Mouse (Mus musculus) thymus, postnatal 4 days (tissue): ENCODE measurements at regions not wholly inside any gene's neighbourhood (a gene's known extent, or its start where the extent isn't known, plus 50 kb on each side); places are given as distances from the start of the nearest gene placed in this dataset.
"Not testable (repeated sequence)": the region's sequence is repeated elsewhere in the genome, so short reads cannot be mapped to it uniquely, and the experiment has no call there.

ENCODE experiments used
- DNase-seq: peaks from one replicate; pipeline ENCODE4 v3.0.0; 2021

- DNase-seq = peak; percentile 28
Observed at GRCm38 (mm10) chr9:25655767-25656513, 174.6 kb downstream of the Eepd1 start.

DNA sequence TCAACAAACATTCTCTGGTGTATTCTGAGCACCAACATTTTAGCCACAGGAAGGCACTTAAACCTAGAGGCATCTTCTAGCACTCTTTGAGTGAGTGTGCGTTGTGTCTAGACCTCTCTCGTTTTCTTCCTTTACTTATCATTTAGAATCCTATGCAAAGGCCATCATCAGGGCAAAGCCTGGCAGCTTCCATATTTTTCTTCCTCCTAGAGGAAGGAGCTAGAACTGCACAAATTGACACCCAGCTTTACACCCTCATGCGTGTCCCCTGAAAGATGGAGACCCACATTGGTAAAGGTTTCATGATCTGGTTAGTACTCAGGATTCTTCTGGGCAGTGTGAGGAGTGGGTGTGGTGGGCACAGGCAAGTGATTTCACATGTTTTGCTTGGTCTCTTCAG lies 175.2 kb downstream of the Eepd1 start:
- DNase-seq = no peak

- DNase-seq = no peak
Observed at GRCm38 (mm10) chr9:25683635-25684333, 202.4 kb downstream of the Eepd1 start.

DNA sequence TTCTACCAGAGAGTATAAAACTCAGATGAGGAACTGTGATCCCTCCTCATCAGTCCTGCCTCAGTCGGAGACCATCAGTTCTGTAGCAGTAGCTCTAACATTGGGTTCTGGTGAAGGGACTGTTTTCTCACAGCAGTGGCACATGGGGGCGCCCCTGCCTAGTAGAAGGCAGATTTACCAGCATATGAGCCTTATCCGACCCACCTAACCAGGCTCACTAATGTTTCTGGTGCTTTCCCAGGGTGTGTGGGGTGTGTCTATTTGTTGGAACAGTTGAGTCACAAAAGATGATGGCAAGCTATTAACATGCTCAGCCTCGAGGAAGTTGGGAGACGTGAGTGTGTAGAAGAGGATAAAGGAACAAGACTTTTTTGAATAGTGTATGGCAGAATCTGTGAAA lies 212.3 kb downstream of the Eepd1 start:
- peak; percentile 5 for DNase-seq

DNA sequence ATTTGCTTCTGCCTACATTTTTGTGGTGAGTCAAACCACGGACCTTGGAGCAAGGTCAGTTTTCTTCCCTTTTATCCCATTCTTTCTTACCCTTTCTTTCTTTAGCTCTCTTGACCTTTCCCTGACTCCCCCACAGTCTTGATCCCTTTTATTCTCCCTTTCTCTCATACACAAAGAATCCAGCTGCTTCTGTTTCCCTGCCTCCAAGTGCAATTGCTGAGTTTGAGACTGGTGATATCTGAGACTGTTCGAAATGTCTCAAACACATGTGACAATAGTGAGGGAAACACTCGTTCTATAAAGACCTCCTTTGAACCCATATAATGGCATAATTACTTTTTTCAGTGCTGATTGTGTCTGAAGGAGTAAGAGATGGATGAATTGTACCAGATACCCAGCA lies 213.7 kb downstream of the Eepd1 start:
- no peak for DNase-seq

DNA sequence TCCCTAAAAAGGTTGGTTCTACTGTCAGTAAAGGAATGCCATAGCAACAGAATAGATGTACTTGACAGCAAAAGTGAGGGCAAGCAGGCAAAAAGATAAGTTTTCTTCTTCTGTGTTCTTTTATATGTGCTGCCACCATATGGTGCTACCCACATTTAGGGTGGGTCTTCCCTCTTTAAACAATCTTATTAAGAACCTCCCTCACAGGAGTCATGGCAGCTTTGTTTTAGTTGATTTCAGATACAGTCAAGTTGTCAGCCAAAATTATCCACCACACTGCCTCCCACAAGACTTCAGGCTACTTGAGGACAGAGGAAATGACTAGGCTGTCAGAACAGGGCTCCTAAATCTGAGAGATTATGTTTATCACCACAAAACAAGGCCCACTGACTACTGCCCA lies 232.3 kb downstream of the Eepd1 start:
- DNase-seq = no peak

DNA sequence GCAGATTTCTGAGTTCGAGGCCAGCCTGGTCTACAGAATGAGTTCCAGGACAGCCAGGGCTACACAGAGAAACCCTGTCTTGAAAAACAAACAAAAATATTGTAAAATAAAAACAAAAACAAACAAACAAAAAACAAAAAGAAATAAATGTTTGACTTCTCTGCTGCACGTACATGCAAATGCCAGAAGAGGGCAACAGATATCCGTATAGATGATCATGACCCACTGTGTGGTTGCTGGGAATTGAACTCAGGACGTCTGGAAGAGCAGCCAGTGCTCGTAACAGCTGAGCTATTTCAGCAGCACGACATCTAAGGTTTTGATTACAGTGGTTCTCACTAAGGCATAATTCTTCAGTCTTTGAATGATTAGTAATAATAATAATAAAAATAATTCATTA lies 262.8 kb downstream of the Eepd1 start:
- no peak for DNase-seq

- no peak for DNase-seq
Observed at GRCm38 (mm10) chr9:25751138-25751537, 269.8 kb downstream of the Eepd1 start.

GRCm38 (mm10) chr9:25773899-25774298 lies 292.6 kb downstream of the Eepd1 start:
- no peak for DNase-seq

GRCm38 (mm10) chr9:25782631-25783030 lies 301.3 kb downstream of the Eepd1 start:
- DNase-seq = no peak

DNA sequence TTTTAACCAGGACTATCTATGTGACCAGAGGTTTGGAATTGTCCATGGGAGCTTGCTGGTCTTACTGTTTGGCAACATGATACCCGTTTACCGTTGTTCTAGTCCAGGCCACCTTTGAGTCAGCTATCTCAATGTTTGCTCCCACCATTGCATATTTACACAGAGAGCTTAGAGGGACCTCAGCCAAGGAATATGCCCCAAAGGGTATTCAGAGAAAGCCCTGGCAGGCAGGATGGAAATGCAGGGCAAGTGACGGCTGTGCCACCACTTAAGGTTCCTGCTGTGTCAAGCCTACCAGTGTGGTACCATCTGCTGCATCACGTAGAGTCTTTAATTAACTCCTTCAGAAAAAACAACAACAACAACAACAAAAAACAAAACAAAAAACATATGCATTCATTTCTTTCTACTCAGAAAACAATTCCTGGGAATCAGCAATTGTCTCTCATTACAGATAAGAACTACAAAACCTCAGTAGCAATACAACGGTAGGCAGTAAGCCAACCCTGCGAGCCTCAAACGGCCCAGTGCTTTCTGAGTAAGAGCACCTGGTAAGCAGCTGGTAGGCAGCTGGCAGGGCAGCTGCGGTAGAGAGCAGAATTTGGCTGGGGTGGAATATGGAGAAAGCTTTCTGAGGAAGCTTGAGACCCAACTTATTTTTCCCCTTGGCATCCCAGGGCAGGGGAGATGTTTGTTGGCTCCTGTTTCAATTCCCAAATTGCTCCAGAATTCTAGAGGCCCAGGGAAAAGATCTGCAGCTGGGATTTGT lies 314.0 kb downstream of the Eepd1 start:
- no peak for DNase-seq

DNA sequence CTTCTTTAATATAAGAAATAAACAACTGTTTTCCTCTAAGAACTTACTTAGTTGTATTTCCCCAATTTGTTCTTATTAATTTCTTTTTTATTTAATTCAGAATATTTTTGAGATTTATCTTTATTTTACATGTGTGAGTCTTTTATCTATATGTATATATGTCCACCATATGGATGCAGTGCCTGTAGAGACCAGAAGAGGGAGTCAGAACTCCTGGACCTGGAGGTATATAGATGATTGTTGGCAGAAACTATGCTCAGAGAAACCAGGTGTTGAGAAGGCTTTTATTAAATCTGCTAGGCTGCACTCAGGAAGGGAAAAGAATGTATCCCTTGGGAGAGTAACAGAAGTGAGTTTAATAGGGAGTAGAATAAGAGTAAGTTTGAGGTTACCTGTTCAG lies 328.2 kb downstream of the Eepd1 start:
- DNase-seq = no peak

GRCm38 (mm10) chr9:25833295-25833694 lies 351.9 kb downstream of the Eepd1 start:
- no peak for DNase-seq

- DNase-seq = not testable (repeated sequence)
Observed at GRCm38 (mm10) chr9:25849914-25850313, 368.6 kb downstream of the Eepd1 start.

- not testable (repeated sequence) for DNase-seq
Observed at GRCm38 (mm10) chr9:25850608-25851007, 369.3 kb downstream of the Eepd1 start.

DNA sequence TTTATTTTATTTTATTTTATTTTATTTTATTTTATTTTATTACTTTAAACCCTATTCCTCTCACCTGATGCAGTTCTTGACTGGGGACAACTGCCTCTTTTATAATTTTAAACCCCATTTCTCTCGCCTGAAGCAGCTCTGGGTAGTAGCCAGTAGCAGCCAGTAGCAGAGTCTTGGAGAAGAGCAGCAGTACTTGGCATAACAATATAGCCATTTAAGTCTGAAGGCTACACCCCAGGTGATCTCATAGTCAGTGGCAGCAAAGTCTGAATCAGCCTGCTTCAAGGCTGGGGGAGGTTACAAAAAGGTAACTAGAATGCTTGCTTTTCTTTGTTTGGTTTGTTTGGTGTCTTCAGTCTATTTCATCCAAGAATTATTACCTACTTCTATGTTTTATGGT lies 373.2 kb downstream of the Eepd1 start:
- no peak for DNase-seq

DNA sequence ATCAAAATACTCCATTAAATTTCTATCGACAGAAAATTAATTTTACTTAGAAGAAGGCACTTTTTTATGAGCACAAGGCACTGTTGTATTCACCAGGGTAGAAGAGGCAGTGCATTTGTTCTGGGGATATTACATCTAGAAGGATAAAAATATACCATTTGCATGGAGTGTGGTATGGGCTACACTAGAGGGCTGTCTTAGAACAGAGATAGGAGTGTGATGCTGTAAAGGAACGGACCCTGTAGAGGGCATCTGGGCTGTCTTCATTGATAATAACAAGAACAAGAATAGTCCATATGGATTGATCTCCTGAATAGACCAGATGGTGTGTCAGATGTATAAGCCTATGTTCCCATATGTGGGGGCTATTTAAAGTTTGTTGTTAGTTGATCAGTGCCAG lies 388.9 kb downstream of the Eepd1 start:
- no peak for DNase-seq

DNA sequence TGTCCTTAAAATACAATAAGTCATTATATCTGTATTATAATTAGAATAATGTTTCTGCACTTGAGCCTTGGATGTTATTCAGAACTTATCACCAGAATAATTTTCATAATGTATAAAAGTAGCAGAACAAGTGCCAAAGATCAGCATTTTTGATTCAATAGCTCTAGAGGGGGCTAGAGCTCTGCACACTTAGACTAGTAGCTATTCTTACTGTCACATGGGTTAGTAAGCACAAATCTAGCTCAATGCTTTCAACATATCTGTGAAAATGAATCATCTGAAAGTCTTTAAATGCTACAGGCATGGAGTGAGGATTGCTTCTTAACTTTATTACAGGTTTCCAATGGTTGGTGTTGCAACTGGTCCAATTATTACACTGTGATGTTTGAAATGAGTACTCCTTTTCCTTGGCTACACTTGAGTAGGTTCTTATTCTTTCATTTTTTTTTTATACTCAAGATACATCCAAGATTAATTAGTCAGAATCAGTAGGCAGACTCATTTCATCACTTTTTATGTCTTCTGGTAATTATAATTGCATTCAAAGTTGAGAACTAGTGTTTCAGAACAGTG lies 415.1 kb downstream of the Eepd1 start:
- no peak for DNase-seq
